Mouse (Mus musculus) splenic B cell, adult 2 months (primary cell): Measurements from ENCODE around the gene Cd3g.

Experiments used
- DNase-seq: peaks from one replicate; pipeline ENCODE4 v3.0.0-alpha.2; 2011; ENCODE audit warnings: low read depth, low spot score
- H3K27me3 ChIP-seq: 2 replicates; pipeline ENCODE4 v1.6.1; 2012; ENCODE audit warnings: mild to moderate bottlenecking, low read length, moderate library complexity, mixed read lengths; ENCODE audit not compliant: control insufficient read depth, poor library complexity, insufficient read depth, severe bottlenecking
- H3K36me3 ChIP-seq: 2 replicates; pipeline ENCODE4 v1.6.1; 2012; ENCODE audit warnings: mild to moderate bottlenecking, low read length, moderate library complexity, mixed read lengths; ENCODE audit not compliant: control insufficient read depth, poor library complexity, insufficient read depth, severe bottlenecking

Cd3g gene

GRCm38 (mm10) chr9:44980242-44980641 lies at the start of gene Cd3g:
Cd3g (minus strand) TSS chr9:44980431.
- no peak for DNase-seq
- Histone ChIP-seq H3K27me3 (no peaks in the 10 kb centered on the region), H3K36me3 (no peaks in the 10 kb centered on the region)

GRCm38 (mm10) chr9:45027376-45027775 lies 47.1 kb upstream of the Cd3g start:
- DNase-seq, result no peak
- Histone ChIP-seq H3K36me3 (no peaks in the 10 kb centered on the region), H3K27me3 (no peaks in the 10 kb centered on the region)

GRCm38 (mm10) chr9:45024187-45024586 lies 44.0 kb upstream of the Cd3g start:
- H3K36me3 ChIP-seq, result no peaks in the 10 kb centered on the region
- no peak for DNase-seq
- no peaks in the 10 kb centered on the region for H3K27me3 ChIP-seq

GRCm38 (mm10) chr9:45023638-45024037 lies 43.4 kb upstream of the Cd3g start:
- no peaks in the 10 kb centered on the region for H3K36me3 ChIP-seq
- DNase-seq, result no peak
- no peaks in the 10 kb centered on the region for H3K27me3 ChIP-seq

GRCm38 (mm10) chr9:45022800-45023199 lies 42.6 kb upstream of the Cd3g start:
- no peaks in the 10 kb centered on the region for H3K27me3 ChIP-seq
- H3K36me3 ChIP-seq, result no peaks in the 10 kb centered on the region
- DNase-seq, result peak; percentile 87

GRCm38 (mm10) chr9:45018031-45018430 lies 37.8 kb upstream of the Cd3g start:
- no peaks in the 10 kb centered on the region for H3K27me3 ChIP-seq
- no peaks in the 10 kb centered on the region for H3K36me3 ChIP-seq

GRCm38 (mm10) chr9:45015841-45016240 lies 35.6 kb upstream of the Cd3g start:
- DNase-seq, result no peak
- no peaks in the 10 kb centered on the region for H3K36me3 ChIP-seq

More at GRCm38 (mm10) chr9:45018031-45018430, 37.8 kb upstream of the Cd3g start:
- no peak for DNase-seq

GRCm38 (mm10) chr9:45014879-45015278 lies 34.6 kb upstream of the Cd3g start:
- no peaks in the 10 kb centered on the region for H3K27me3 ChIP-seq
- H3K36me3 ChIP-seq, result no peaks in the 10 kb centered on the region
- peak; percentile 64 for DNase-seq

More at GRCm38 (mm10) chr9:45015841-45016240, 35.6 kb upstream of the Cd3g start:
- H3K27me3 ChIP-seq, result no peaks in the 10 kb centered on the region

GRCm38 (mm10) chr9:45011291-45011690 lies 31.1 kb upstream of the Cd3g start:
- Histone ChIP-seq H3K27me3 (no peaks in the 10 kb centered on the region), H3K36me3 (no peaks in the 10 kb centered on the region)
- no peak for DNase-seq

GRCm38 (mm10) chr9:45010461-45010860 lies 30.2 kb upstream of the Cd3g start:
- Histone ChIP-seq H3K27me3 (no peaks in the 10 kb centered on the region), H3K36me3 (no peaks in the 10 kb centered on the region)
- no peak for DNase-seq

GRCm38 (mm10) chr9:45009180-45010078 lies 29.2 kb upstream of the Cd3g start, which contains the start of gene Cd3e:
Cd3e (minus strand) TSS chr9:45009627.
- no peaks in the 10 kb centered on the region for H3K36me3 ChIP-seq
- DNase-seq, result no peak
- H3K27me3 ChIP-seq, result no peaks in the 10 kb centered on the region

GRCm38 (mm10) chr9:45008342-45008741 lies 28.1 kb upstream of the Cd3g start:
- H3K36me3 ChIP-seq, result no peaks in the 10 kb centered on the region
- no peak for DNase-seq
- no peaks in the 10 kb centered on the region for H3K27me3 ChIP-seq

- DNase-seq, result no peak
- no peaks in the 10 kb centered on the region for H3K27me3 ChIP-seq
- no peaks in the 10 kb centered on the region for H3K36me3 ChIP-seq
These were observed 27.2 kb upstream of the Cd3g start for GRCm38 (mm10) chr9:45007404-45007803.

GRCm38 (mm10) chr9:45000249-45000648 lies 20.0 kb upstream of the Cd3g start:
- H3K36me3 ChIP-seq, result no peaks in the 10 kb centered on the region
- no peak for DNase-seq
- no peaks in the 10 kb centered on the region for H3K27me3 ChIP-seq

GRCm38 (mm10) chr9:44999776-45000175 lies 19.5 kb upstream of the Cd3g start:
- Histone ChIP-seq H3K36me3 (no peaks in the 10 kb centered on the region), H3K27me3 (no peaks in the 10 kb centered on the region)
- DNase-seq, result no peak
